Mouse (Mus musculus): ENCODE measurements around the gene Scn7a.

GRCm38 (mm10) chr2:66661988-66662387 lies 122.7 kb downstream of the Scn7a start:
- TF ChIP-seq POLR2A (IDR thresholded peaks at IDR 0.05; ENCODE audit: low read depth, low read length) (no peak), CTCF (IDR thresholded peaks at IDR 0.05; ENCODE audit: borderline replicate concordance, insufficient read depth, low read length) (no peak)
